Mouse (Mus musculus): Measurements from ENCODE around the gene Plcb1. TPM values are rescaled to one million over a fixed set of nuclear protein-coding genes. Genes with fewer than 3 reads are reported as not detected.
"Not testable (repeated sequence)": the region's sequence is repeated elsewhere in the genome, so short reads cannot be mapped to it uniquely, and the experiment has no call there.

Gene Plcb1
- polyA plus RNA-seq, 1 experiment from 2014 or later = 8.7 TPM

DNA sequence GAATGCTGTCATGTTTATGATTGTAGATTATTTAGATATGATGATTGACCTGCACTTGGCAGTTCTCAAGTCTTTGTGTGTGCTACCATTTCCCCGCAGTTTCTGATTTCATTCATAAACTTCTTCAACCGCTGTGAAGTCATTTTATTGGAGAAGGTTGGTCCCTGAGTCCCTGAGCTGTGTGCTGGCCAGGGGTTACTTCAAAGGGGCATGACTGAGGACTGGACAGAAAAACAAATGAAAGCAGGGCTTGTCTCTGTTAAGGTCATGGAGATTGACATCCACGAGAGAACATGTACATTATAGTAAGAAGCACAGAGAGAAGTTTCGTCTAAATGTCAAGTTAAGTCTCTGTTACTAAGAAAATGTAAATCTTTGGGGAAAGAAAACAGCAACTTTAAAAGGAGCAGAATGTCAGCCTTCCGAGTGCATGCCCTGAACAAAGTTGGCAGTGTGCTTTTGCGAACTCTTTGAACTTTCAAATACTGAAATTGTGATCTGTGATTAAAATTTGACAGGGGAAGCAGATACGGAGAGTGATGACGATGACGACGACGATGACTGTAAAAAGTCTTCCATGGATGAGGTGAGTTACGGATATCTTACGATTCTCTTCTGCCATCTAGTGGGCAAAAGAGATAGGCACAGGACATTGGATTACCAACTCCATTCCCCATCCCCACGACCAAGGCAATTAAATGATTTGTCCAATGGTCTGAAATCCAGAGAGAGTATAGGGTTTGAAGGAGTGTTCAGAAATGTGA is 544.1 kb downstream of the Plcb1 start:
- Histone ChIP-seq H3K9ac (ENCODE audit: low read depth, low read length) (peak overlapping the region; percentile 45; the same call in 1 of the 2 replicates), H3K27ac (replicated peaks; ENCODE audit: low read depth, low read length) (no peak overlapping the region), H3K9me3 (ENCODE audit: control insufficient read depth, low read length) (no peaks in the 10 kb centered on the region), H3K4me2 (ENCODE audit: low read depth, low read length) (peak overlapping the region; percentile 50), H3K27me3 (replicated peaks; ENCODE audit: control insufficient read depth, insufficient read depth, low read length) (no peaks in the 10 kb centered on the region), H3K4me1 (ENCODE audit: control insufficient read depth, insufficient read depth, low read length) (0 out of 2 replicates have a peak, but pooled peaks cover 3% of the 10 kb centered on the region), H3K4me3 (ENCODE audit: low read depth, low read length) (peak overlapping the region; percentile 16; the same call in 1 of the 2 replicates), H3K36me3 (ENCODE audit: control insufficient read depth, insufficient read depth, low read length) (no peaks in the 10 kb centered on the region)
- peak; percentile 72; the same call in 1 of the 2 replicates for ATAC-seq (ENCODE audit: low read depth)
- 8% methylated on average over 14 of the region's 14 CpGs for WGBS
- DNase-seq (ENCODE audit: low spot score) = peak; percentile 79

DNA sequence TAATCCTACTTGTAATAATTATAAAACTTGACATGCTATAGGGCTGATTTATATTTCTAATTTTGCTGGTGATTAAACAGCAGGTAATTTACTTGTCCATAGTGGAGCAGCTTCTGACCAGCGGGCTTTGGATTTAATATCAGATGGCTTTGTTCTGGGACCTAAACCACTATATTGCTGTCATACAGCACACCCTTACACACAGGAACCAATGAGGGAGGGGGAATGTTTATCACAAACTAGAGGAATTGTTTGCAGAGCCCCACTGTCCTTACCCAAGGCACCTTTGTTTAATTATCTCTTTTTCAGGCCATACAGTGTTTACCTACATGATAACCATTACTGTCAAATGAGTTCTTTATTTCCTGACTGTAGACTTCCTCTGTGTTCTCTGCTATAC is 546.0 kb downstream of the Plcb1 start:
- 91% methylated on average over 1 of the region's 1 CpGs for WGBS
- Histone ChIP-seq H3K9me3 (ENCODE audit: control insufficient read depth, low read length) (no peaks in the 10 kb centered on the region), H3K4me2 (ENCODE audit: low read depth, low read length) (no peak overlapping the region), H3K27ac (replicated peaks; ENCODE audit: low read depth, low read length) (no peak overlapping the region), H3K36me3 (ENCODE audit: control insufficient read depth, insufficient read depth, low read length) (no peaks in the 10 kb centered on the region), H3K4me3 (ENCODE audit: low read depth, low read length) (no peak overlapping the region), H3K9ac (ENCODE audit: low read depth, low read length) (no peak overlapping the region), H3K27me3 (replicated peaks; ENCODE audit: control insufficient read depth, insufficient read depth, low read length) (no peaks in the 10 kb centered on the region), H3K4me1 (ENCODE audit: control insufficient read depth, insufficient read depth, low read length) (0 out of 2 replicates have a peak, but pooled peaks cover 3% of the 10 kb centered on the region)
- no peak for ATAC-seq (ENCODE audit: low read depth)
- DNase-seq (ENCODE audit: low spot score) = no peak

- WGBS = 22% methylated on average over 1 of the region's 1 CpGs
- no peaks in the 10 kb centered on the region for H3K36me3 ChIP-seq (ENCODE audit: control insufficient read depth, insufficient read depth, low read length)
- H3K9me3 ChIP-seq (ENCODE audit: control insufficient read depth, low read length) = no peaks in the 10 kb centered on the region
- H3K27me3 ChIP-seq (replicated peaks; ENCODE audit: control insufficient read depth, insufficient read depth, low read length) = no peaks in the 10 kb centered on the region
- H3K4me1 ChIP-seq (ENCODE audit: control insufficient read depth, insufficient read depth, low read length) = no peaks in the 10 kb centered on the region
- no peak overlapping the region for H3K27ac ChIP-seq (replicated peaks; ENCODE audit: low read depth, low read length)
- no peak overlapping the region for H3K9ac ChIP-seq (ENCODE audit: low read depth, low read length)
- H3K4me3 ChIP-seq (ENCODE audit: low read depth, low read length) = no peak overlapping the region
- DNase-seq (ENCODE audit: low spot score) = peak; percentile 67
- no peak for ATAC-seq (ENCODE audit: low read depth)
- no peak overlapping the region for H3K4me2 ChIP-seq (ENCODE audit: low read depth, low read length)
Measured at GRCm38 (mm10) chr2:135356311-135356710, 570.4 kb downstream of the Plcb1 start.

- 9% methylated on average over 1 of the region's 1 CpGs for WGBS
- no peak overlapping the region for H3K27ac ChIP-seq (replicated peaks; ENCODE audit: low read depth, low read length)
- peak; percentile 48 for DNase-seq (ENCODE audit: low spot score)
- no peaks in the 10 kb centered on the region for H3K4me1 ChIP-seq (ENCODE audit: control insufficient read depth, insufficient read depth, low read length)
- no peaks in the 10 kb centered on the region for H3K27me3 ChIP-seq (replicated peaks; ENCODE audit: control insufficient read depth, insufficient read depth, low read length)
- H3K4me2 ChIP-seq (ENCODE audit: low read depth, low read length) = no peak overlapping the region
- H3K36me3 ChIP-seq (ENCODE audit: control insufficient read depth, insufficient read depth, low read length) = no peaks in the 10 kb centered on the region
- no peaks in the 10 kb centered on the region for H3K9me3 ChIP-seq (ENCODE audit: control insufficient read depth, low read length)
- ATAC-seq (ENCODE audit: low read depth) = no peak
- H3K9ac ChIP-seq (ENCODE audit: low read depth, low read length) = no peak overlapping the region
- no peak overlapping the region for H3K4me3 ChIP-seq (ENCODE audit: low read depth, low read length)
Measured at GRCm38 (mm10) chr2:135361798-135362197, 575.9 kb downstream of the Plcb1 start.

DNA sequence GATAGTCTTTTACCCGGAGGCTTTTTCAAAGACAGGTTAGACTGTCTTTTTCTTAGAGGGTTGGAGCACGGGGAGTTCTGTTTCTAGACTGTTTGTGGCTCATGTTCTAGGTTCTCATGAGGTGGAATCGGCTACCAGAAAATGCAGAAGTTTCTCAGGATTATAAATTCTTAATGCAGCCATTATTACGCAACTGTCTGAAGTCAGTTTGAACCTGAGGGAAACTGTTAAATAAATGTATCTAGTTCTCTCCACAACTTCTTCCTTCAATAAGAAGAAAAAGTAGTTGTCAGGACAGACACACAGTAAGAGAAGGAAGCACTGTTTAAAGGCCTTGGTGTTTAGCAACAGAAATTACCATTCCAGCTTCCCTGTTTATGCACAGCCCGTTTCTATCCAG is 577.1 kb downstream of the Plcb1 start:
- H3K9me3 ChIP-seq (ENCODE audit: control insufficient read depth, low read length) = no peaks in the 10 kb centered on the region
- DNase-seq (ENCODE audit: low spot score) = no peak
- no peak overlapping the region for H3K27ac ChIP-seq (replicated peaks; ENCODE audit: low read depth, low read length)
- H3K36me3 ChIP-seq (ENCODE audit: control insufficient read depth, insufficient read depth, low read length) = no peaks in the 10 kb centered on the region
- no peak overlapping the region for H3K4me2 ChIP-seq (ENCODE audit: low read depth, low read length)
- ATAC-seq (ENCODE audit: low read depth) = no peak
- WGBS = 78% methylated on average over 5 of the region's 5 CpGs
- no peak overlapping the region for H3K9ac ChIP-seq (ENCODE audit: low read depth, low read length)
- no peak overlapping the region for H3K4me3 ChIP-seq (ENCODE audit: low read depth, low read length)
- H3K27me3 ChIP-seq (replicated peaks; ENCODE audit: control insufficient read depth, insufficient read depth, low read length) = no peaks in the 10 kb centered on the region
- no peaks in the 10 kb centered on the region for H3K4me1 ChIP-seq (ENCODE audit: control insufficient read depth, insufficient read depth, low read length)

DNA sequence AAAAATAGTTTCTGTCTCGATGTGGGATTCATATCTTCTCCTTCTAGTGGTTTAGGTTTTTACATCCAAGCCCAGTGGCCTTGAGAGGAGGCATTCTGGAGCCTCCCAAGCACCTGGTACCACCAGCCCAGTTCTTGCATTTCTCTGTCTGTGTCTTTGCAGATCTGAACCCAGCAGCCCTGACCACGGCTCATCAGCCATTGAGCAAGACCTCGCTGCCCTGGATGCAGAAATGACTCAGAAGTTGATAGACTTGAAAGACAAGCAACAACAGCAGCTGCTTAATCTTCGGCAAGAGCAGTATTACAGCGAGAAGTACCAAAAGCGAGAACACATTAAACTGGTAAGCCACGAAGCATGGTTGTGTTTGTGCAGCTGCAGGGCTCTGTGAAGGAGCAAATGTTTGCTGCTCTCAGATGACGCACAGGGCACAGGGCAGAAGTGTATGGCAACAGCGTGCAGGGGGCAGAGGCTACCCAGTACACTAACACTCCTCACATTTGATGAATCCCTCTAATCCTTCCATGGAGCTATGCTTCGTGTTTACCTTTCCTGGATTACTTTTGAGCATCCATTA is 584.5 kb downstream of the Plcb1 start:
- Histone ChIP-seq H3K9me3 (ENCODE audit: control insufficient read depth, low read length) (no peaks in the 10 kb centered on the region), H3K4me3 (ENCODE audit: low read depth, low read length) (no peak overlapping the region), H3K27ac (replicated peaks; ENCODE audit: low read depth, low read length) (no peak overlapping the region), H3K4me2 (ENCODE audit: low read depth, low read length) (no peak overlapping the region), H3K36me3 (ENCODE audit: control insufficient read depth, insufficient read depth, low read length) (no peaks in the 10 kb centered on the region), H3K4me1 (ENCODE audit: control insufficient read depth, insufficient read depth, low read length) (no peaks in the 10 kb centered on the region), H3K9ac (ENCODE audit: low read depth, low read length) (no peak overlapping the region), H3K27me3 (replicated peaks; ENCODE audit: control insufficient read depth, insufficient read depth, low read length) (no peaks in the 10 kb centered on the region)
- ATAC-seq (ENCODE audit: low read depth) (no peak), DNase-seq (ENCODE audit: low spot score) (peak; percentile 43)
- 51% methylated on average over 10 of the region's 10 CpGs for WGBS

GRCm38 (mm10) chr2:135380796-135381195 is 594.9 kb downstream of the Plcb1 start:
- not testable (repeated sequence) for H3K9ac ChIP-seq (ENCODE audit: low read depth, low read length); ATAC-seq (ENCODE audit: low read depth); H3K4me3 ChIP-seq (ENCODE audit: low read depth, low read length); H3K36me3 ChIP-seq (ENCODE audit: control insufficient read depth, insufficient read depth, low read length); H3K27me3 ChIP-seq (replicated peaks; ENCODE audit: control insufficient read depth, insufficient read depth, low read length); H3K4me1 ChIP-seq (ENCODE audit: control insufficient read depth, insufficient read depth, low read length); H3K4me2 ChIP-seq (ENCODE audit: low read depth, low read length); H3K9me3 ChIP-seq (ENCODE audit: control insufficient read depth, low read length)
- 26% methylated on average over 7 of the region's 7 CpGs for WGBS
- DNase-seq (ENCODE audit: low spot score) = peak; percentile 33
- 0 out of 2 replicates have a peak overlapping the region, but pooled peaks have one; percentile 13 for H3K27ac ChIP-seq (replicated peaks; ENCODE audit: low read depth, low read length)

GRCm38 (mm10) chr2:135381396-135381795 is 595.5 kb downstream of the Plcb1 start:
- DNase-seq (ENCODE audit: low spot score) (no peak), ATAC-seq (ENCODE audit: low read depth) (no peak)
- Histone ChIP-seq H3K4me2 (ENCODE audit: low read depth, low read length) (no peak overlapping the region), H3K27ac (replicated peaks; ENCODE audit: low read depth, low read length) (0 out of 2 replicates have a peak overlapping the region, but pooled peaks have one; percentile 13), H3K4me1 (ENCODE audit: control insufficient read depth, insufficient read depth, low read length) (no peaks in the 10 kb centered on the region), H3K9me3 (ENCODE audit: control insufficient read depth, low read length) (no peaks in the 10 kb centered on the region), H3K36me3 (ENCODE audit: control insufficient read depth, insufficient read depth, low read length) (no peaks in the 10 kb centered on the region), H3K4me3 (ENCODE audit: low read depth, low read length) (no peak overlapping the region), H3K27me3 (replicated peaks; ENCODE audit: control insufficient read depth, insufficient read depth, low read length) (no peaks in the 10 kb centered on the region), H3K9ac (ENCODE audit: low read depth, low read length) (no peak overlapping the region)
- WGBS = 82% methylated on average over 1 of the region's 1 CpGs

Measured in embryonic facial prominence, embryonic 14.5 days (tissue).